Mouse (Mus musculus) kidney, adult 2 months (tissue): Measurements from ENCODE around the gene Akap11.

Experiments
- CTCF ChIP-seq: fragments of 200-500 bp; conservative IDR thresholded peaks from 2 replicates; pipeline ENCODE4 v1.5.1; 2011; ENCODE audit warnings: low read depth, mild to moderate bottlenecking, control low read depth, low read length, moderate library complexity, mixed read lengths; ENCODE audit not compliant: insufficient read depth, insufficient read length
- POLR2A ChIP-seq: fragments of 200-500 bp; IDR thresholded peaks from one replicate; pipeline ENCODE4 v1.6.1; 2011; ENCODE audit warnings: low read depth, low read length, control low read depth

DNA sequence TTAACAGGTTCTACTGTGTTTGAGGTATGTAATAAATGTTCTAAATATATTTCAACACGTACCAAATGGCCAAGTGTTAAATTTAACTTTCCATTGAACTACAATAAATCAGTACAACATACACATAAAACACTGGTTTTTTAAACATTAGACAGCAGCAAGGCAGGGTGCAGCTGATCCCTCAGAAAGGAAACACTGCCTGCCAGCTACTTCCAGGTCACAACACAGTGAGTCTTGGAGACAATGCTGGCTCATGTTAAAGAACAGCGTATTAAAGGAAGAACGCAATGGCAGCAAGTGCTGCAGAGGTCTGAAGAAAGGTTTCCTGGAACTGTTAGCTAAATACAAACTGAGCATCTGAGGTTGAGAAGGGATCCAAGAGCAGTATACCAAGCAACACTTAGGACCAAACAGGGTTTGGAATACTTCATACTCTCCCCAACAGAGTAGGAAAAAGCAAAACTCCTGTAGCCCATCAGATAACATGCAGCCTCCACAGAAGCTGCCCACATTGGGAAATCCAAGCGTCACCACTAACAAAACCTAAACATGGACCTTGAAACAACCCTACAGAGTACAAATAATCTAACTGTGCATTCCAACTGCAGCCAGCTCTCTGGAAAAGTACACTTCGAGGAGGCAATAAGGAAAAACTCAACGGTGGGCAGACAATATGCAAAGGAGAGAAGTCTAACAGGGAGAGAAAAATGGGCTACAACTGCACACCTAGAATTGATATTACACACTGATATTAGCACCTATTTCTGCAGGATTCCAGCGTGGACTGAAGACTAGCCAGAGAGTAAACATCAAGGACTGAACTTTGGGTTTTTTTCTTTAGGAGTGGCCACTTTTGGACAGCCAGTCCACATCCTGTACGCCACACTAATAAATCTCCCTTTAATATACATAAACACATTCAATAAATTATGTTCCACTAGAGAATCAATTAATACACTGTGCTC is 7.9 kb downstream of the Akap11 start:
- TF ChIP-seq CTCF (no peak), POLR2A (no peak)
